Mouse (Mus musculus) retina, embryonic 14.5 days (tissue): ENCODE measurements around the gene Zfp799.

Experiments used
- DNase-seq: peaks from one replicate; pipeline ENCODE4 v3.0.0-alpha.2; 2015; ENCODE audit warnings: low spot score

The Zfp799 gene

DNA sequence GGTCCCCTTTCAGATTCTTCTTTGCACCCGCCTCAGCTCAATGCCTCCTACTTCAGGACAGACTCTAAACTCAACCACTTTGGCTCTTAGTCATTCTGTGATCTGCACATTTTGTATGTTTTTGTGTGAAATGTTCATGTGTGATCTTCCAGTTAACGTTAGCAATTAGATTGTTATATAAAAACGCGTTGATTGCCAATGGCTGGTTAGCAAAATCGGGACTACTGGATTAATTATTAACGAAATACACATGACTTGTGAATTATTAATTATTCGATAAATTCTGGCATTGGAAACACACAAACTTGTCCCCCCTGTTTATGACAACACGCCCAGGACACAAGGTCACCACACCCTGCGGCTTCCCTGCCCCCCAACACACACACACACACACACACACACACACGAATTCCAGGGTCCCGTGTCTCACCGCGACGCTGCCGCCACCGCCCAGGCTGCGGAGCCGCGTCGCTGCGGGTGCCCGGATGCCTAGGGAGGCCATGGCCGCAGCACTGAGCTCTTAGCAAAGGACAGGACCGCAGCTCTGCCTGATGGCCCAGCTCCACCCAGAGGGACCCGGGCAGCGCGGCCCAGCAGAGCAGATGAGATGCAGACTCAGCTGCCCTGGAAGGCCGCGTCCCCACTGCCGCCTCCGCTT, 42.5 kb downstream of the Zfp799 start:
- peak; percentile 55 for DNase-seq

DNA sequence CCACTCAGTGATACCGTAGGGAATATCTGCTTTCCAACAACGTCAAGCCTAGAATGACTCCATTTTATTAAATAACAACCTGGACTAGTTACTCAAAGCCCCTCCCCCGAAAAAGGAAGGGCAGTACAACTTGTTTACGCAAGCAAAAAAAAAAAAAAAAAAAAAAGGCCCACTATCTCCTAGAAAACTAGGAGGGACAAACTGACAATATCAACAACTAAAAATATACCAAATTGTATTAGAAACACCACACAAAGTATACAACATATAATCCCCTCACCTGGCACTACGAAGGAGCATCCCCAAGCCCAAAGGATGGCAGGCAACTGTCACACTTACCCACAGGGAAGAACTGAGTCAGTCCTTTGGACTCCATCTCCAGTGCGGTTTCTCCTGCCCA, 43.1 kb downstream of the Zfp799 start:
- no peak for DNase-seq

DNA sequence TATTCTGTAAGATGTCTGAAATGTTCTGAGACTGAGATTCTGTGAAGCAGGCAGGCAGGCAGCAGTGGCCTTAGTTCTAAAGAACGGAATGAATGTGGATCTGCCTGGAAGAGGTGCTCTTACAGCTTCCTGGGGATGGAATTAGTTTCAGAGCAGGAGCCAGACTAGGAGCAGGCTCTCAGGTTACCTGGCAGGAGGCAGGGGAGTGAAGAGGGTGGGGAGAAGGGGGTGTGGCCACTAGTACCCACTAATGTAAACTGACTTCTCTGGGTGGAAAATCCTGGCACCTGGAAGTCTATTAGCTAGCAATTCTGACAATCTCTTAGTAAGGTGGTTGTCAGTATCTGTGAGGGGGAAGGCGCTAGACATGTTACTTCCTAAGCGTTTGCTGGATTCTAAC, 44.4 kb downstream of the Zfp799 start:
- no peak for DNase-seq

DNA sequence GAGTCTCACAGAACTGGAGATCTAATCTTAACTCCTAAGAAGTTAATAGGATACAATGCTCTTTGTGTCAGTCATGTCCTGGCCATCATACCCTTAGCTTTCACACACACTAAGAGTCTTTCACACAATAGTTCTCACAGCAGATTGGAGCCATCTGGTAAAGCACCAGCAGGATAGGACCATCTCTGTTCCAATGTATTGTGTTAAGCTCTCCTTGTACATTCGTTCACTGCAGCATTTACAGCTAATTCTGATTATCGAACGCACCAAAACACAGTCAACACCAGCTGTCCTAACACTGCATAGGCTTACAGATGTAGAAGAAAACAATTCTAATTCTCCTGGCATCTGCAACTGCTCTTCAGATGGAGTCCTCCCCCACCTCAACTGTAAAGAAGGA, 52.5 kb downstream of the Zfp799 start:
- DNase-seq: no peak

DNA sequence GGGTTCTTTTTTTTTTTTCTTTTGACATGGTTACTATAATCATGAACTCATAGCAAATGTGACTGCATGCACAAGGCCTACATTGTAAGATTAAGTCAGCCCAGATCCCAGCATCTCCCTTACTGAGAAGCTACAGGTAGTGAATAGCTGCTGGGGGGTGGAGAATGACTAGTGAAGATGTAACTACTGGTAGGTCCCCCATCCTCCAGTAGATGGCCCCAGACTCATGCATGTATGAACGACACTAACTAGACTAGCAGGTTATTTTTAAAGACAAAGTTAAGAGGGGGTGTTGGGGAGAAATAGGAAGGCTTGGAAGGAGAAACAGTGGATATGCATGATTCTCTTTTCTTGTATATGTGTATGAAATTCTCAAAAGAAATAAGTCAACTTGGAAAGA, 58.8 kb downstream of the Zfp799 start:
- DNase-seq: no peak

DNA sequence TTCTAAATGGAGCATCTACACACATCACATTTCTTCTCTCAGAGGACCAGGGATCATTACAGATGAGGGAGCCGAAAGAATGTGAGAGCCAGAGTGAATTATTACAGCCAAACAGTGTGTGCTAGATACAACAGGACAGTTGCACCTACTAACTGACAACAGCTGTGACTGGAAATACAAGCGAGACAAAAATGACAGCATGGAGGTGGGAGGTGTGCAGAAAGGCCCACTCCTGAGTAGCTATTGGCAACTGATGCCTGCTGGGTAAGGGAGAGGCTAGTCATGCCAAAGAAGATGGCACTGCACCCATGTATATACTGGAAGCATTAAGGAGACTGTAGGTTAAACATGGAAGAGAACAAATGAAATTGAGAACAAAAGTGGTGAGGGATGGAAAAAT, 63.6 kb downstream of the Zfp799 start:
- DNase-seq: no peak
